Mouse (Mus musculus): ENCODE data around the gene Ciz1. TPM values are rescaled to one million over a fixed set of nuclear protein-coding genes. Genes with fewer than 3 reads are reported as not detected.

The Ciz1 gene
- polyA plus RNA-seq, 1 experiment from 2014 or later: 38.4 TPM

DNA sequence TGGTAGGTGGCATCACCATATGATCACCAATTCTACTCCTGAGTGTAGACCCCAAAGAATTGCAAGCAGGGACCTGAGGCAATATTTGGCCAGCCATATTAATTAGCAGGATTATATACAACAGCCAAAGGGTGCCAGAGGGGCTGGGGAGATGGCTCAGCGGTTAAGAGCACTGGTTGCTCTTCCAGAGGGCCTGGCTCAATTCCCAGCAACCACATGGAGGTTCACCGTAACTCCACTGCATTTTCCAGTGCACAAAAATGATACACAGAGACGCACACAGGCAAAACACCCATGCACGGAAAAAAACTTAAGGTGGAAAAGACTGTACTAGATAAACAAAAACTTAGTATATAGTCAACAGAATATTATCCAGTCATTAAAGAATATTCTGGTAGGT, 24.9 kb upstream of the Ciz1 start:
- Histone ChIP-seq H3K9ac (ENCODE audit: low read length) (no peak overlapping the region), H3K27ac (ENCODE audit: low read length) (no peak overlapping the region), H3K4me2 (ENCODE audit: low read depth, low read length) (no peak overlapping the region), H3K36me3 (ENCODE audit: control insufficient read depth, insufficient read depth) (no peaks in the 10 kb centered on the region), H3K4me3 (ENCODE audit: low read length) (no peak overlapping the region), H3K27me3 (ENCODE audit: control insufficient read depth, insufficient read depth, low read length) (no peaks in the 10 kb centered on the region), H3K9me3 (replicated peaks; ENCODE audit: control insufficient read depth, low read length) (no peaks in the 10 kb centered on the region), H3K4me1 (ENCODE audit: control insufficient read depth, insufficient read depth, low read length) (no peaks in the 10 kb centered on the region)
- no peak for ATAC-seq (replicated peaks; ENCODE audit: extremely low read depth, insufficient read depth, low FRiP score)
- WGBS: 74% methylated on average over 4 of the region's 4 CpGs

- no peak for ATAC-seq (replicated peaks; ENCODE audit: extremely low read depth, insufficient read depth, low FRiP score)
- no peak overlapping the region for H3K27ac ChIP-seq (ENCODE audit: low read length)
- H3K9me3 ChIP-seq (replicated peaks; ENCODE audit: control insufficient read depth, low read length): no peaks in the 10 kb centered on the region
- no peaks in the 10 kb centered on the region for H3K36me3 ChIP-seq (ENCODE audit: control insufficient read depth, insufficient read depth)
- no peak overlapping the region for H3K9ac ChIP-seq (ENCODE audit: low read length)
- H3K27me3 ChIP-seq (ENCODE audit: control insufficient read depth, insufficient read depth, low read length): 0 out of 2 replicates have a peak, but pooled peaks cover 2% of the 10 kb centered on the region
- no peak overlapping the region for H3K4me3 ChIP-seq (ENCODE audit: low read length)
- H3K4me1 ChIP-seq (ENCODE audit: control insufficient read depth, insufficient read depth, low read length): no peaks in the 10 kb centered on the region
- WGBS: 46% methylated on average over 13 of the region's 13 CpGs
- H3K4me2 ChIP-seq (ENCODE audit: low read depth, low read length): no peak overlapping the region
Measured at GRCm38 (mm10) chr2:32328911-32329460, 23.1 kb upstream of the Ciz1 start.

DNA sequence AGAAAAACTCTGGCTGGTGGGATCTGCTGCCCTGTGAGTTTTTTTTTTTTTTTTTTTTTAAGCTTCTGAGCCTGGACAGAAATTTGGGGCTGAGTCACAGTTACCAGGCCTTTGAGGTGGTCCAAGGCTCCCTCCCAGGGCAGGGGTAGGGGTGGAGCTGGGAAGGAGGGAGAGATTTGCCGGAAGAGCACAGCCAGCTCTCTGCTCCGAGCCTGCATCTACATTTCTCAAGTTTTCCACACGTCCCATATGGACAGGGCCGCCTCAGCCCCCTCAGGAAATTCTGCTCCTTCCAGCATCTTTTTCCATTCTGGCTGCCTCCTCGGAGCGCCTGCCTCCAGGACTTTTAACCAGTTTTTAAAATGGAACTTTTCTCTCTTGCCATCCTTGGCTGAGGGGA, 22.6 kb upstream of the Ciz1 start:
- Histone ChIP-seq H3K36me3 (ENCODE audit: control insufficient read depth, insufficient read depth) (no peaks in the 10 kb centered on the region), H3K27me3 (ENCODE audit: control insufficient read depth, insufficient read depth, low read length) (peaks cover 6% of the 10 kb centered on the region; the same call in 1 of the 2 replicates), H3K4me1 (ENCODE audit: control insufficient read depth, insufficient read depth, low read length) (no peaks in the 10 kb centered on the region), H3K9ac (ENCODE audit: low read length) (no peak overlapping the region), H3K4me2 (ENCODE audit: low read depth, low read length) (no peak overlapping the region), H3K4me3 (ENCODE audit: low read length) (no peak overlapping the region), H3K27ac (ENCODE audit: low read length) (no peak overlapping the region), H3K9me3 (replicated peaks; ENCODE audit: control insufficient read depth, low read length) (no peaks in the 10 kb centered on the region)
- 0 out of 2 replicates have a peak, but pooled peaks have one; percentile 39 for ATAC-seq (replicated peaks; ENCODE audit: extremely low read depth, insufficient read depth, low FRiP score)
- 53% methylated on average over 6 of the region's 6 CpGs for WGBS

GRCm38 (mm10) chr2:32332159-32332558, 20.0 kb upstream of the Ciz1 start:
- no peak for ATAC-seq (replicated peaks; ENCODE audit: extremely low read depth, insufficient read depth, low FRiP score)
- no peak overlapping the region for H3K4me3 ChIP-seq (ENCODE audit: low read length)
- no peaks in the 10 kb centered on the region for H3K36me3 ChIP-seq (ENCODE audit: control insufficient read depth, insufficient read depth)
- WGBS: 90% methylated on average over 5 of the region's 5 CpGs
- H3K9me3 ChIP-seq (replicated peaks; ENCODE audit: control insufficient read depth, low read length): no peaks in the 10 kb centered on the region
- H3K27ac ChIP-seq (ENCODE audit: low read length): no peak overlapping the region
- no peaks in the 10 kb centered on the region for H3K4me1 ChIP-seq (ENCODE audit: control insufficient read depth, insufficient read depth, low read length)
- H3K4me2 ChIP-seq (ENCODE audit: low read depth, low read length): no peak overlapping the region
- peaks cover 8% of the 10 kb centered on the region for H3K27me3 ChIP-seq (ENCODE audit: control insufficient read depth, insufficient read depth, low read length)
- no peak overlapping the region for H3K9ac ChIP-seq (ENCODE audit: low read length)

DNA sequence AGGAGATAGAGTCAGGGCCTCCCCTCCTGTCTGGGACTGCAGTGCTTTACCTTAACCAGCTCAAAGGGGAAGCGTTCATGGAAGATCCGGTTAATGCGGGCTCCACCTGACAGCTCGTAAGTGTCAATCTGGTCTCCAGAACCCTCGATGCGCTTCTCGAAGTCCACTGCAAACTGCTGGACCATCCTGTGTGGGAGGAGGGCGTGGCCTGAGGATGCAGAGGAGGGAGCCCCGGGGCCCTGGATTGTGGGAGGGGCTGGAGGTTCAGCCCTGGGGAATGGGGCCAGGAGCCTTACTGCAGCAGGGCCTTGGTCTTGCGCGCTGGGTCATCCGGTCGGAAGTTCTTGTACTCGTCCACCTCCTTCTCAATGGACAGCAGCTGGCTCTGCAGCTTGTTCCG, 16.2 kb upstream of the Ciz1 start:
- H3K36me3 ChIP-seq (ENCODE audit: control insufficient read depth, insufficient read depth): no peaks in the 10 kb centered on the region
- H3K27ac ChIP-seq (ENCODE audit: low read length): no peak overlapping the region
- H3K27me3 ChIP-seq (ENCODE audit: control insufficient read depth, insufficient read depth, low read length): peaks cover 13% of the 10 kb centered on the region

GRCm38 (mm10) chr2:32339912-32340642, 12.1 kb upstream of the Ciz1 start:
- Histone ChIP-seq H3K9me3 (replicated peaks; ENCODE audit: control insufficient read depth, low read length) (no peaks in the 10 kb centered on the region), H3K27me3 (ENCODE audit: control insufficient read depth, insufficient read depth, low read length) (peaks cover 7% of the 10 kb centered on the region), H3K9ac (ENCODE audit: low read length) (no peak overlapping the region), H3K27ac (ENCODE audit: low read length) (no peak overlapping the region), H3K4me2 (ENCODE audit: low read depth, low read length) (no peak overlapping the region), H3K4me1 (ENCODE audit: control insufficient read depth, insufficient read depth, low read length) (no peaks in the 10 kb centered on the region), H3K4me3 (ENCODE audit: low read length) (no peak overlapping the region), H3K36me3 (ENCODE audit: control insufficient read depth, insufficient read depth) (no peaks in the 10 kb centered on the region)
- ATAC-seq (replicated peaks; ENCODE audit: extremely low read depth, insufficient read depth, low FRiP score): no peak
- 32% methylated on average over 26 of the region's 26 CpGs for WGBS

More for the DNA sequence above, 16.2 kb upstream of the Ciz1 start:
- no peaks in the 10 kb centered on the region for H3K9me3 ChIP-seq (replicated peaks; ENCODE audit: control insufficient read depth, low read length)
- no peak overlapping the region for H3K4me2 ChIP-seq (ENCODE audit: low read depth, low read length)
- no peak overlapping the region for H3K4me3 ChIP-seq (ENCODE audit: low read length)
- ATAC-seq (replicated peaks; ENCODE audit: extremely low read depth, insufficient read depth, low FRiP score): no peak
- H3K4me1 ChIP-seq (ENCODE audit: control insufficient read depth, insufficient read depth, low read length): no peaks in the 10 kb centered on the region
- H3K9ac ChIP-seq (ENCODE audit: low read length): no peak overlapping the region
- WGBS: 48% methylated on average over 15 of the region's 15 CpGs

- 79% methylated on average over 13 of the region's 13 CpGs for WGBS
- no peak overlapping the region for H3K9ac ChIP-seq (ENCODE audit: low read length)
- no peak overlapping the region for H3K4me3 ChIP-seq (ENCODE audit: low read length)
- H3K36me3 ChIP-seq (ENCODE audit: control insufficient read depth, insufficient read depth): no peaks in the 10 kb centered on the region
- ATAC-seq (replicated peaks; ENCODE audit: extremely low read depth, insufficient read depth, low FRiP score): no peak
- no peaks in the 10 kb centered on the region for H3K4me1 ChIP-seq (ENCODE audit: control insufficient read depth, insufficient read depth, low read length)
- no peak overlapping the region for H3K27ac ChIP-seq (ENCODE audit: low read length)
- peaks cover 7% of the 10 kb centered on the region; the same call in 1 of the 2 replicates for H3K27me3 ChIP-seq (ENCODE audit: control insufficient read depth, insufficient read depth, low read length)
- no peak overlapping the region for H3K4me2 ChIP-seq (ENCODE audit: low read depth, low read length)
- H3K9me3 ChIP-seq (replicated peaks; ENCODE audit: control insufficient read depth, low read length): no peaks in the 10 kb centered on the region
Measured at GRCm38 (mm10) chr2:32340836-32341633, 11.1 kb upstream of the Ciz1 start.

DNA sequence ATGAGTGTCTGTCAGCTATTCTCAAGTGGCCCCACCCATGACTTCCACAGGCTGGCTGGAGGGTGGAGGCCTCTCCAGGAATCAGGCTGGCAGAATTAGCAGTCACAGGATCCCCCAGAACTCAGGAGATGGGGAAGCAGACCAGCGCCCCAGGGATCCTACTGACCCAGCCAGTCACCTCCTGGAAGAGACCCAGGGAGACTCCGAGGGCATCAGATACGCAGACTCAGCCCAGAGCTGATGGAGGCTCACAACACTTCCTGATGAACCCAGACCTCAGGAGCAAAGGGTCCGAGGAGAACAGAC, 10.5 kb upstream of the Ciz1 start:
- ATAC-seq (replicated peaks; ENCODE audit: extremely low read depth, insufficient read depth, low FRiP score): no peak
- no peaks in the 10 kb centered on the region for H3K36me3 ChIP-seq (ENCODE audit: control insufficient read depth, insufficient read depth)
- H3K27me3 ChIP-seq (ENCODE audit: control insufficient read depth, insufficient read depth, low read length): peaks cover 5% of the 10 kb centered on the region; the same call in 1 of the 2 replicates
- H3K4me2 ChIP-seq (ENCODE audit: low read depth, low read length): no peak overlapping the region
- H3K27ac ChIP-seq (ENCODE audit: low read length): no peak overlapping the region
- no peak overlapping the region for H3K9ac ChIP-seq (ENCODE audit: low read length)
- H3K4me3 ChIP-seq (ENCODE audit: low read length): no peak overlapping the region
- WGBS: 59% methylated on average over 4 of the region's 4 CpGs
- no peaks in the 10 kb centered on the region for H3K4me1 ChIP-seq (ENCODE audit: control insufficient read depth, insufficient read depth, low read length)
- H3K9me3 ChIP-seq (replicated peaks; ENCODE audit: control insufficient read depth, low read length): no peaks in the 10 kb centered on the region

- Histone ChIP-seq H3K36me3 (ENCODE audit: control insufficient read depth, insufficient read depth) (no peaks in the 10 kb centered on the region), H3K4me1 (ENCODE audit: control insufficient read depth, insufficient read depth, low read length) (no peaks in the 10 kb centered on the region), H3K27ac (ENCODE audit: low read length) (no peak overlapping the region), H3K4me2 (ENCODE audit: low read depth, low read length) (no peak overlapping the region), H3K9me3 (replicated peaks; ENCODE audit: control insufficient read depth, low read length) (no peaks in the 10 kb centered on the region), H3K4me3 (ENCODE audit: low read length) (no peak overlapping the region), H3K9ac (ENCODE audit: low read length) (no peak overlapping the region), H3K27me3 (ENCODE audit: control insufficient read depth, insufficient read depth, low read length) (peaks cover 5% of the 10 kb centered on the region; the same call in 1 of the 2 replicates)
- WGBS: 87% methylated on average over 4 of the region's 4 CpGs
- no peak for ATAC-seq (replicated peaks; ENCODE audit: extremely low read depth, insufficient read depth, low FRiP score)
Measured at GRCm38 (mm10) chr2:32342039-32342438, 10.1 kb upstream of the Ciz1 start.

Data from heart, embryonic 16.5 days (tissue).